Mouse (Mus musculus): ENCODE measurements around the gene Ap1g2. TPM values are rescaled to one million over a fixed set of nuclear protein-coding genes. Genes with fewer than 3 reads are reported as not detected.
A peak's percentile ranks its signal among the peaks of the same experiment; 100 is the strongest.

Gene Ap1g2
- polyA plus RNA-seq, 1 experiment from 2014 or later: 71.9 TPM

DNA sequence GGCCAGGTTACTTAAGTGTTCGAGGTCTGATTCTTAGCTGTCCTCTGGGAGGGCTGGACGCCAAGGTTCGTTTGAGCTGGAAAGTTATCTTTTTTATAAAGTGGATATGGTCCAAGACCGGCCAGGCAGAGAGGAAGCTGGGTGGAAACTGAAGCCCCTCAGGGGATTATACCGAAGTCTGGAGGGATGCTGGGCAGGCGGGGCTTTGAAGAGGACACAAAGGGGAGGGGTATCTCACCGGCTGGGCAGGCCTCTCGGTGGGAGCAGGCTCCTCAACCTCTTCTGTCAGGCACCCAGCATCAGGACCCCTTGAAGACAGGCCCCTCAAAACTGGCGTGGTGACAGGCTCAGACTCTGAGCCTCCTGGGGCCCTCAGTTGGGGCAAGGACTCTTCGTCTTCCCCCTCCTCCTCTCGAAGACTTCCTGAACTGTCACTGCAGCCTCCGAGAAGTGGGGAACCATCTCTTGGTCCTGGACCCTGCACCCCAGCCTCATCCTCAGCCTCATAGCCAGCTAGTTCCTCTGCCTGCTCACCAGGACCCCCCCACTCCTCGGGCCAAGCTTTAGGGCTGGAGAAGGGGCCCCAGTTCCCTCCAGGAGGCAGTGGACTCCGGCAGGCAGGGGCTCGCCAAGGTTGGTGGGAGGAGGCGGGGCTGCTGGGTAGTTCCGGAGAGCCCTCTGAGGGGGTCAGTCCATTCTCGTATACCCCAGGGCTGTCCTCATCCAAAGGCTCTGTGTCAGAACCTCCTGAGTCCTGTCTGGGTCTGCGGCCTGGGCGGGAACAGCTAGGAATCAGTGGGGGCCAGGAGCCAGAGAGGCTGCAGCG, 2.9 kb upstream of the Ap1g2 start:
- H3K4me2 ChIP-seq (replicated peaks): peak overlapping the region; percentile 23; the same call in 1 of the 2 replicates
- H3K4me1 ChIP-seq (replicated peaks): peaks cover 40% of the 10 kb centered on the region
- 20% methylated on average over 21 of the region's 21 CpGs for WGBS
- peaks cover 16% of the 10 kb centered on the region for H3K27me3 ChIP-seq (replicated peaks)
- H3K36me3 ChIP-seq: no peaks in the 10 kb centered on the region
- H3K27ac ChIP-seq: no peak overlapping the region
- H3K9ac ChIP-seq: no peak overlapping the region
- H3K9me3 ChIP-seq: no peaks in the 10 kb centered on the region
- ATAC-seq: no peak
- peak overlapping the region; percentile 0; the same call in 1 of the 2 replicates for H3K4me3 ChIP-seq (replicated peaks)

- Histone ChIP-seq H3K4me3 (replicated peaks) (no peak overlapping the region), H3K4me2 (replicated peaks) (peak overlapping the region; percentile 21; the same call in 1 of the 2 replicates), H3K36me3 (no peaks in the 10 kb centered on the region), H3K27ac (peak overlapping the region; percentile 49; the same call in 1 of the 2 replicates), H3K27me3 (replicated peaks) (peaks cover 7% of the 10 kb centered on the region), H3K9ac (peak overlapping the region; percentile 21; the same call in 1 of the 2 replicates), H3K4me1 (replicated peaks) (peaks cover 32% of the 10 kb centered on the region), H3K9me3 (no peaks in the 10 kb centered on the region)
- peak; percentile 22 for ATAC-seq
- 34% methylated on average over 9 of the region's 9 CpGs for WGBS
Observed at GRCm38 (mm10) chr14:55108202-55108870, 1.9 kb upstream of the Ap1g2 start.

DNA sequence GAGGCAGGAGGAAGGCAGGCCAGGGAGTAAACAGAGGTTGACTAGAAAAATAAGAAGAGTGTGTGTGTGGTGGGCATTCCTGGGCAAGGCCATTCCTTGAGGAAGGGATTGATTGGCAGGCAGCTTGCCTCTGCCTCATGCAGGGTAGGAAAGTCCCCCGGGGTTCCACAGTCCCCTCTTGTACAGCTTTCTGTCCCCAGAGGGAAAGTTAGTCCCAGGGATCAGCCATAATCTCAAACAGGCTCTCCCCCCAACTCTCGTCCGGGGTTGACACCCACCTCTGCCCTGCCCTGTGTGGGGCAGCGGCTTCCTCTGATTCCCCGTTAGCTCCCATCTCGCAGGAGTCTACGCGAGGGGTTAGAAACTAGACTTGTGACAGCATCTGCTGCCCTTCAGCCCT, 597 bp upstream of the Ap1g2 start:
- Histone ChIP-seq H3K27ac (no peak overlapping the region), H3K36me3 (no peaks in the 10 kb centered on the region), H3K9ac (no peak overlapping the region), H3K9me3 (no peaks in the 10 kb centered on the region), H3K4me3 (replicated peaks) (no peak overlapping the region), H3K4me1 (replicated peaks) (peaks cover 32% of the 10 kb centered on the region), H3K27me3 (replicated peaks) (peaks cover 4% of the 10 kb centered on the region), H3K4me2 (replicated peaks) (no peak overlapping the region)
- ATAC-seq: no peak
- WGBS: 76% methylated on average over 8 of the region's 8 CpGs

DNA sequence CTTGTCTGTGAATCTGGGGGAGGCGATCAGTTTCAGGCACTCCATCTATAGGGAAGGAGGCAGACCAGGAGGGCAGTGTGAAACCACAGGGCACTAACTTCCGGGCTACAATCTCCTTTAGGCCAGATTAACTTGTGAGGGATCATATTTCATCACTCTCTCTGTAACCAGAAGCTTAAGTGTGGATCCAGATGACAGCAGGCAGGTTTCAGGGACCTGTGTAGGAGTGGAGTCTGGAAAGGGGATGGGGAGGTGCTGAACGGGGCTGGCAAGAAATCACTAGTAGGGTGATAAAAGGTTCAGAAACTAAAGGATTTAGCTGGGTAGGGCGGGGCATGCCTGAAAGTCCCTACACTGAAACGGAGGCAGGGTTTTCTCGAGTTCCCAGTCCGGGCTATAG, 1.0 kb downstream of the Ap1g2 start:
- peak; percentile 3 for ATAC-seq
- H3K27me3 ChIP-seq (replicated peaks): no peaks in the 10 kb centered on the region; the same call in none of the 2 replicates
- 6% methylated on average over 7 of the region's 7 CpGs for WGBS
- peak overlapping the region; percentile 69 for H3K9ac ChIP-seq
- peak overlapping the region; percentile 50 for H3K4me3 ChIP-seq (replicated peaks)
- no peaks in the 10 kb centered on the region for H3K9me3 ChIP-seq
- H3K4me2 ChIP-seq (replicated peaks): peak overlapping the region; percentile 97
- peaks cover 32% of the 10 kb centered on the region for H3K4me1 ChIP-seq (replicated peaks)
- no peaks in the 10 kb centered on the region for H3K36me3 ChIP-seq
- peak overlapping the region; percentile 87; the same call in 1 of the 2 replicates for H3K27ac ChIP-seq

DNA sequence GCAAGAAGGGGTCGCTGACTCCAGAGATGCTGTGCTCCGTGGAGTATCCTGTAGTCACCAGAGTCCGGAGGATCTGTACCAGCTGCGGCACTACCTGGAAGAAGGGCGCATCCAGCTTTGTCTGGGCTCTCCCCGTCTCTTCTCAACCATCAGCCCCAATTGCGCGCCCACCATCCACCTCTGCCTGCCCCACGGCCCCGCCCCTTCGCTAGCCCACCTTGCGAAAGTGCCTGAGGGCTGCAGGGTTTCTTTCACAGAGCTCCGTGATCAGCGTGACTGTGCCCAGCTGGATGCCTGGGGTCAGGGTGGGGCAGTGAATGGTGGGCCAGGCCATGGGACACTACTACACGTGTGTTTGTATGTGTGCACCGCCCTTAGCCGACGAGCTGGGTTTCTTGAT, 2.0 kb downstream of the Ap1g2 start:
- no peak overlapping the region for H3K27ac ChIP-seq
- no peak overlapping the region for H3K4me2 ChIP-seq (replicated peaks)
- WGBS: 87% methylated on average over 18 of the region's 18 CpGs
- ATAC-seq: no peak
- H3K9me3 ChIP-seq: no peaks in the 10 kb centered on the region
- no peak overlapping the region for H3K4me3 ChIP-seq (replicated peaks)
- no peaks in the 10 kb centered on the region for H3K36me3 ChIP-seq
- H3K4me1 ChIP-seq (replicated peaks): peaks cover 30% of the 10 kb centered on the region
- no peak overlapping the region for H3K9ac ChIP-seq
- H3K27me3 ChIP-seq (replicated peaks): no peaks in the 10 kb centered on the region

- WGBS: 82% methylated on average over 15 of the region's 15 CpGs
- no peak overlapping the region for H3K9ac ChIP-seq
- H3K9me3 ChIP-seq: no peaks in the 10 kb centered on the region
- no peak for ATAC-seq
- H3K4me3 ChIP-seq (replicated peaks): no peak overlapping the region
- peaks cover 3% of the 10 kb centered on the region; the same call in 1 of the 2 replicates for H3K36me3 ChIP-seq
- no peak overlapping the region for H3K27ac ChIP-seq
- H3K4me2 ChIP-seq (replicated peaks): no peak overlapping the region
- peaks cover 10% of the 10 kb centered on the region; the same call in 1 of the 2 replicates for H3K4me1 ChIP-seq (replicated peaks)
- no peaks in the 10 kb centered on the region for H3K27me3 ChIP-seq (replicated peaks)
Observed at GRCm38 (mm10) chr14:55102253-55102785, 4.1 kb downstream of the Ap1g2 start.

DNA sequence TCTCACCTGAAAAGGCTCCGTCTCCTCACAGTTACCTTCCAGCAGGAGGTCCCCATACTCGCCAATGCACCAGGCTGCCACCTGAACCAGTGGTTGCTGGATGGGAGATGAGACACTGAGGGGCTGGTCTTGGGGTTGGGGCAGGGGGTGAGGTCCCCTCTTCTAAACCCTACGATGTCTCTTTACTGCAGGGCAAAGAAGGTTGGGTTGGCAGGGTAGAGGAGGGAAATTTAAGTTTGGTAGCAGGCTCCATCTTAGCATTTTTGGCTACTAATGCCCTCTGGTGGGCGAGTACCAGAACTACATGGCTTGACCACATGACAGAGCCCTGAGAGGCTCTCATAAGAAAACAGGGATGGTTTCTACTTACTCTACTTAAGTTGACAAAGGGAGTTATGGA, 4.8 kb downstream of the Ap1g2 start:
- WGBS: 54% methylated on average over 4 of the region's 4 CpGs
- no peaks in the 10 kb centered on the region for H3K9me3 ChIP-seq
- no peak overlapping the region for H3K4me2 ChIP-seq (replicated peaks)
- no peaks in the 10 kb centered on the region for H3K27me3 ChIP-seq (replicated peaks)
- H3K36me3 ChIP-seq: peaks cover 5% of the 10 kb centered on the region; the same call in 1 of the 2 replicates
- no peak overlapping the region for H3K27ac ChIP-seq
- ATAC-seq: no peak
- no peak overlapping the region for H3K9ac ChIP-seq
- 0 out of 2 replicates have a peak, but pooled peaks cover 10% of the 10 kb centered on the region for H3K4me1 ChIP-seq (replicated peaks)
- H3K4me3 ChIP-seq (replicated peaks): no peak overlapping the region

DNA sequence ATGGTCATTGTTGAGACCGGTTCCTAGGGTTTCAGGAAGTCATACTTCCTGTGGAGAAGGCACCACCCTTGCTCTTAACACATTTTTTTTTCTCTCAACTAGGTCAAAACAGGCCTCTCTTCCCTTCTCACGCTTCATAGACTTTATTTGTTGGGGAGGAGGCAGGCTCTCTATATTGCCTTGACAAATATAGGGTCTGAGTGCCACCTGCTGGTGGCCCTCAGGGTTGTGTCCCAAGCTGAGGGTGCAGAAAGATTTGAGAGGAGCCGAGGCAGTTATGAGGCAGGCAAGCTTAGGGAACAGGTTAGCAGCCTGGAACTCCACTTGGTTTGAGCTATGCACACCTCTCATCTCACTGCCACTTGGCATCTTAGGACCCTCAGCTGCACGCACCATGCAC, 8.3 kb downstream of the Ap1g2 start:
- H3K27me3 ChIP-seq (replicated peaks): no peaks in the 10 kb centered on the region
- ATAC-seq: no peak
- H3K9me3 ChIP-seq: no peaks in the 10 kb centered on the region
- H3K4me1 ChIP-seq (replicated peaks): peaks cover 13% of the 10 kb centered on the region; the same call in 1 of the 2 replicates
- 0 out of 2 replicates have a peak overlapping the region, but pooled peaks have one; percentile 18 for H3K27ac ChIP-seq
- peaks cover 5% of the 10 kb centered on the region; the same call in 1 of the 2 replicates for H3K36me3 ChIP-seq
- 63% methylated on average over 4 of the region's 4 CpGs for WGBS
- no peak overlapping the region for H3K4me3 ChIP-seq (replicated peaks)
- no peak overlapping the region for H3K9ac ChIP-seq
- no peak overlapping the region for H3K4me2 ChIP-seq (replicated peaks)

GRCm38 (mm10) chr14:55097646-55098045, 8.7 kb downstream of the Ap1g2 start:
- Histone ChIP-seq H3K4me3 (replicated peaks) (no peak overlapping the region), H3K27me3 (replicated peaks) (no peaks in the 10 kb centered on the region), H3K36me3 (peaks cover 5% of the 10 kb centered on the region; the same call in 1 of the 2 replicates), H3K27ac (0 out of 2 replicates have a peak overlapping the region, but pooled peaks have one; percentile 18), H3K9me3 (no peaks in the 10 kb centered on the region), H3K4me1 (replicated peaks) (peaks cover 13% of the 10 kb centered on the region; the same call in 1 of the 2 replicates), H3K9ac (no peak overlapping the region), H3K4me2 (replicated peaks) (no peak overlapping the region)
- no peak for ATAC-seq
- 70% methylated on average over 10 of the region's 10 CpGs for whole genome bisulfite sequencing

- Histone ChIP-seq H3K9ac (no peak overlapping the region), H3K27me3 (replicated peaks) (no peaks in the 10 kb centered on the region), H3K4me3 (replicated peaks) (no peak overlapping the region), H3K36me3 (peaks cover 5% of the 10 kb centered on the region; the same call in 1 of the 2 replicates), H3K4me1 (replicated peaks) (peaks cover 13% of the 10 kb centered on the region; the same call in 1 of the 2 replicates), H3K4me2 (replicated peaks) (peak overlapping the region; percentile 33), H3K27ac (no peak overlapping the region), H3K9me3 (no peaks in the 10 kb centered on the region)
- WGBS: 64% methylated on average over 9 of the region's 9 CpGs
- ATAC-seq: no peak
Observed at GRCm38 (mm10) chr14:55096573-55097087, 9.8 kb downstream of the Ap1g2 start.

GRCm38 (mm10) chr14:55095671-55096070, 10.7 kb downstream of the Ap1g2 start:
- 48% methylated on average over 12 of the region's 12 CpGs for WGBS
- H3K9ac ChIP-seq: peak overlapping the region; percentile 64
- H3K4me1 ChIP-seq (replicated peaks): peaks cover 21% of the 10 kb centered on the region
- H3K4me2 ChIP-seq (replicated peaks): peak overlapping the region; percentile 65
- peaks cover 5% of the 10 kb centered on the region; the same call in 1 of the 2 replicates for H3K36me3 ChIP-seq
- no peaks in the 10 kb centered on the region for H3K27me3 ChIP-seq (replicated peaks)
- peak overlapping the region; percentile 78 for H3K27ac ChIP-seq
- ATAC-seq: peak; percentile 10; the same call in 1 of the 2 replicates
- H3K9me3 ChIP-seq: no peaks in the 10 kb centered on the region
- peak overlapping the region; percentile 68 for H3K4me3 ChIP-seq (replicated peaks)

Data from intestine, embryonic 15.5 days (tissue).